Mouse (Mus musculus) cerebellum, adult 2 months (tissue): Measurements from ENCODE around the gene Bmper.

Experiments
- CTCF ChIP-seq: fragments of 200-500 bp; IDR thresholded peaks from 2 replicates; pipeline ENCODE4 v1.5.1; 2011; ENCODE audit warnings: low read depth, mild to moderate bottlenecking, control low read depth, low read length, moderate library complexity, borderline replicate concordance; ENCODE audit not compliant: insufficient read depth
- POLR2A ChIP-seq: fragments of 200-500 bp; IDR thresholded peaks from 2 replicates; pipeline ENCODE4 v1.6.1; 2011; ENCODE audit warnings: low read length, control low read depth, borderline replicate concordance; ENCODE audit not compliant: insufficient read depth

GRCm38 (mm10) chr9:23380171-23380835 lies 157.4 kb downstream of the Bmper start:
- TF ChIP-seq POLR2A (no peak), CTCF (no peak)
